Mouse (Mus musculus) megakaryocyte-erythroid progenitor cell, adult 5 weeks (primary cell): Measurements from ENCODE around the gene Cmip. TPM values are rescaled to one million over a fixed set of nuclear protein-coding genes. Genes with fewer than 3 reads are reported as not detected.

Source experiments
- polyA plus RNA-seq: library from polyadenylated mRNA; stranded (reverse); fragments of >175 nt; gene quantifications from 2 replicates; pipeline ENCODE4 v1.2.3, GENCODE M21; 2012

Cmip gene
- polyA plus RNA-seq, result 120 and 137 TPM in 2 replicates

GRCm38 (mm10) chr8:117257029-117257820 lies at the start of gene Cmip:
Cmip (plus strand) TSS chr8:117257064.

DNA sequence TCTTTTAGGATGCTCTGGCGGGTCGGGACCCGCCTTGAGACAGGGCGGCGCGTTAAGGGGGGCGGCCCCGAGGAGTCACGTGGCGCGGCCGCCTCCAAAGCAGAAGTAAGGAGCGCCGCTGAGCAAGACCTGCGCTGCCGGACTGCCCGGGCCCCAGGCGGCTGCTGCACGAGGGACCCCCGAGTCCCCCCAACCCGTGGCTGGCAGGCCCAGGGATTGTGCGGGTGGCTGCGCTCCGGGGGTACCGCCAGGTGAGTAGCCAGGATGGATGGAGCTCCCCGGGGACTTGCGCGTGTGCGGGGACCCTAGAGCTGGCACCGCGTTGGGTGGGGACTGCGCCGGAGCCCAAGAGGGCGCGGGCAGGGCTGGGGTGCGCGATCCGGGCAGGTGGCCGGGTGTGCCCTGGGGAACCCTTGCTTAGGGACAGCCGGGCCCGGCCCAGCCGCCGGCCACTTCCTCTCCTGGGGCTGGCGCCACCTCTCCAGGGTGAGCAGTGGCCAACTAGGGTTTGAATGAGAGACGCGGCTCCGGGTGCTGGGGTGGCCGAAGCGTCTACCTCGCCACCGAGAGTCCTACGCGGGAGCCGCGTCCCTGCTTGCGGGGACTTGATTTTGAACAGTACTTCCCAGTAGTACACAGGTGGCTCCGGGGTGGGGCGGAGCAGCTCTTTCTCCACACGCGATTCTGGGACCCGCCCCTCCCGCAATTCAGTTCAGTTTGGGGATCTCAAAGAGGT lies 241.5 kb downstream of the Cmip start, which contains the start of gene Plcg2:
Gene Plcg2, plus strand, starts transcription at position 113 of the 736 bp plus-strand sequence.

Other genes starting within 250 kb of the Cmip start
- 0.09 and 0.45 TPM in 2 replicates for gene Pkd1l2, start 174.6 kb upstream of the Cmip start, polyA plus RNA-seq
- gene Bco1, start 161.2 kb upstream of the Cmip start, polyA plus RNA-seq, result 0.04 TPM in 1 of 2 replicates, not detected in the other
- 1.4 and 1.5 TPM in 2 replicates for gene Gan, start 98.9 kb upstream of the Cmip start, polyA plus RNA-seq
- 49.8 and 56.2 TPM in 2 replicates for gene Plcg2, start 241.2 kb downstream of the Cmip start, polyA plus RNA-seq